In genomic region chr4:133379046-133379347, GRCm38 (mm10) we compare ENCODE assay signal across 8 mouse cellular contexts. TPM values are rescaled to one million over a fixed set of nuclear protein-coding genes. Genes with fewer than 3 reads are reported as not detected.
DNase-seq lines count a peak whose midpoint lies in the region; ATAC-seq and TF ChIP-seq lines count a peak whose summit lies in the region.

No protein-coding gene starts in this region.

- ATAC-seq in forebrain, postnatal 0 days, result no peak
- ATAC-seq in lung, embryonic 15.5 days (ENCODE audit: borderline replicate concordance, extremely low read depth, low FRiP score, low TSS enrichment), result peak; percentile 29; the same call in 1 of the 2 replicates
- peak; percentile 18; the same call in 1 of the 2 replicates for ATAC-seq in intestine, embryonic 16.5 days
- ATAC-seq in neural tube, embryonic 15.5 days (ENCODE audit: low FRiP score), result no peak

- no peak overlapping the region for H3K4me2 ChIP-seq in forebrain, postnatal 0 days (ENCODE audit: low read depth)
- no peak overlapping the region for H3K4me2 ChIP-seq in lung, embryonic 15.5 days
- peak overlapping the region; percentile 14; the same call in 1 of the 2 replicates for H3K4me2 ChIP-seq in intestine, embryonic 16.5 days (ENCODE audit: low read depth, low read length)
- no peak overlapping the region for H3K4me2 ChIP-seq in neural tube, embryonic 15.5 days

- no peaks in the 10 kb centered on the region for H3K27me3 ChIP-seq in forebrain, embryonic 10.5 days (ENCODE audit: poor library complexity, severe bottlenecking)
- no peaks in the 10 kb centered on the region for H3K27me3 ChIP-seq in forebrain, postnatal 0 days (ENCODE audit: insufficient read depth, low read length)
- no peaks in the 10 kb centered on the region for H3K27me3 ChIP-seq in lung, embryonic 15.5 days
- no peaks in the 10 kb centered on the region for H3K27me3 ChIP-seq in intestine, embryonic 16.5 days (replicated peaks; ENCODE audit: control insufficient read depth, insufficient read depth, low read length)
- no peaks in the 10 kb centered on the region for H3K27me3 ChIP-seq in neural tube, embryonic 15.5 days (replicated peaks)

- peaks cover 25% of the 10 kb centered on the region for H3K36me3 ChIP-seq in forebrain, embryonic 10.5 days (replicated peaks)
- H3K36me3 ChIP-seq in forebrain, postnatal 0 days (ENCODE audit: insufficient read depth), result no peaks in the 10 kb centered on the region
- no peaks in the 10 kb centered on the region for H3K36me3 ChIP-seq in lung, embryonic 15.5 days
- no peaks in the 10 kb centered on the region for H3K36me3 ChIP-seq in intestine, embryonic 16.5 days (ENCODE audit: control insufficient read depth, insufficient read depth, low read length)
- no peaks in the 10 kb centered on the region for H3K36me3 ChIP-seq in neural tube, embryonic 15.5 days

- no peak for DNase-seq in forebrain, embryonic 10.5 days (ENCODE audit: extremely low spot score, low spot score)
- no peak for DNase-seq in forebrain, postnatal 0 days
- no peak for DNase-seq in lung, adult 18-20 months
- DNase-seq in right cerebral cortex, adult 18-20 months, result no peak
- no peak for DNase-seq in left cerebral cortex, adult 8-10 months (ENCODE audit: low spot score in 2 of 2)

- H3K4me3 ChIP-seq in forebrain, embryonic 10.5 days, result no peak overlapping the region
- no peak overlapping the region for H3K4me3 ChIP-seq in forebrain, postnatal 0 days (ENCODE audit: low read depth, low read length)
- no peak overlapping the region for H3K4me3 ChIP-seq in lung, embryonic 15.5 days
- H3K4me3 ChIP-seq in intestine, embryonic 16.5 days (ENCODE audit: low read length), result no peak overlapping the region
- no peak overlapping the region for H3K4me3 ChIP-seq in neural tube, embryonic 15.5 days (replicated peaks)

- H3K27ac ChIP-seq in forebrain, embryonic 10.5 days, result peak overlapping the region; percentile 79
- H3K27ac ChIP-seq in forebrain, postnatal 0 days (ENCODE audit: low read depth, low read length), result no peak overlapping the region
- peak overlapping the region; percentile 38 for H3K27ac ChIP-seq in lung, embryonic 15.5 days
- H3K27ac ChIP-seq in intestine, embryonic 16.5 days (ENCODE audit: low read length), result peak overlapping the region; percentile 85
- peak overlapping the region; percentile 58 for H3K27ac ChIP-seq in neural tube, embryonic 15.5 days (replicated peaks)

- no peaks in the 10 kb centered on the region for H3K9me3 ChIP-seq in forebrain, embryonic 10.5 days
- no peaks in the 10 kb centered on the region for H3K9me3 ChIP-seq in forebrain, postnatal 0 days (ENCODE audit: low read length)
- no peaks in the 10 kb centered on the region for H3K9me3 ChIP-seq in lung, embryonic 15.5 days
- H3K9me3 ChIP-seq in intestine, embryonic 16.5 days (ENCODE audit: control insufficient read depth, low read length), result no peaks in the 10 kb centered on the region
- no peaks in the 10 kb centered on the region for H3K9me3 ChIP-seq in neural tube, embryonic 15.5 days (replicated peaks)

- no peak for TF ChIP-seq CTCF in forebrain, postnatal 0 days (IDR thresholded peaks at IDR 0.05; ENCODE audit: low read depth)

- no peak overlapping the region for H3K9ac ChIP-seq in forebrain, postnatal 0 days
- H3K9ac ChIP-seq in lung, embryonic 15.5 days, result no peak overlapping the region
- peak overlapping the region; percentile 48 for H3K9ac ChIP-seq in intestine, embryonic 16.5 days (ENCODE audit: low read depth, low read length)
- H3K9ac ChIP-seq in neural tube, embryonic 15.5 days (replicated peaks), result no peak overlapping the region

- WGBS in forebrain, embryonic 10.5 days, result 37% methylated on average over 5 of the region's 5 CpGs
- WGBS in forebrain, postnatal 0 days, result 38% methylated on average over 5 of the region's 5 CpGs
- WGBS in lung, embryonic 15.5 days, result 34% methylated on average over 5 of the region's 5 CpGs
- 31% methylated on average over 5 of the region's 5 CpGs for WGBS in intestine, embryonic 16.5 days
- WGBS in neural tube, embryonic 15.5 days, result 31% methylated on average over 5 of the region's 5 CpGs

- peaks cover 64% of the 10 kb centered on the region for H3K4me1 ChIP-seq in forebrain, embryonic 10.5 days
- H3K4me1 ChIP-seq in forebrain, postnatal 0 days (ENCODE audit: insufficient read depth), result 0 out of 2 replicates have a peak, but pooled peaks cover 10% of the 10 kb centered on the region
- peaks cover 49% of the 10 kb centered on the region for H3K4me1 ChIP-seq in lung, embryonic 15.5 days
- peaks cover 46% of the 10 kb centered on the region for H3K4me1 ChIP-seq in intestine, embryonic 16.5 days (ENCODE audit: control insufficient read depth, insufficient read depth, low read length)
- H3K4me1 ChIP-seq in neural tube, embryonic 15.5 days, result peaks cover 45% of the 10 kb centered on the region

RNA-seq across cellular contexts. Expression of gene Slc9a1, which starts 9.5 kb away (rescaled TPM):
- polyA plus RNA-seq in forebrain, embryonic 10.5 days (2016; fragmentation: Nextera tagmentation; extraction: Ambion mirVana), result 7.9 and 8.1 TPM in 2 replicates
- total RNA-seq in forebrain, postnatal 0 days (2014; rRNA removed), result 9.7 and 16.0 TPM in 2 replicates
- polyA plus RNA-seq in forebrain, postnatal 0 days (2015; fragmentation: Nextera tagmentation; extraction: Ambion mirVana), result 7.7 and 10.1 TPM in 2 replicates
- polyA plus RNA-seq in lung, embryonic 15.5 days (2015; fragmentation: Nextera tagmentation; extraction: Ambion mirVana), result 7.6 and 8.3 TPM in 2 replicates
- polyA plus RNA-seq in intestine, embryonic 16.5 days (2015; fragmentation: Nextera tagmentation; extraction: Ambion mirVana), result 9.1 and 9.2 TPM in 2 replicates
- 8.4 and 9.9 TPM in 2 replicates for polyA plus RNA-seq in neural tube, embryonic 15.5 days (2015; fragmentation: Nextera tagmentation; extraction: Ambion mirVana)
- total RNA-seq in left cerebral cortex, adult 8-10 months (2022), result 10 to 100 TPM; 52.8 to 59.1 (median 55.7) TPM

RNA-seq across cellular contexts. Expression of gene Wdtc1, which starts 25.7 kb away (rescaled TPM):
- polyA plus RNA-seq in forebrain, embryonic 10.5 days (2016; fragmentation: Nextera tagmentation; extraction: Ambion mirVana), result 16.8 and 17.0 TPM in 2 replicates
- total RNA-seq in forebrain, postnatal 0 days (2014; rRNA removed), result 35.5 and 43.9 TPM in 2 replicates
- polyA plus RNA-seq in forebrain, postnatal 0 days (2015; fragmentation: Nextera tagmentation; extraction: Ambion mirVana), result 13.0 and 16.3 TPM in 2 replicates
- polyA plus RNA-seq in lung, embryonic 15.5 days (2015; fragmentation: Nextera tagmentation; extraction: Ambion mirVana), result 10.8 and 11.2 TPM in 2 replicates
- 11.4 and 12.8 TPM in 2 replicates for polyA plus RNA-seq in intestine, embryonic 16.5 days (2015; fragmentation: Nextera tagmentation; extraction: Ambion mirVana)
- 19.3 and 19.6 TPM in 2 replicates for polyA plus RNA-seq in neural tube, embryonic 15.5 days (2015; fragmentation: Nextera tagmentation; extraction: Ambion mirVana)
- total RNA-seq in left cerebral cortex, adult 8-10 months (2022), result 10 to 100 TPM; 53.6 to 58.0 (median 54.3) TPM

Comparison
In these comparisons a context has a peak if more than half of its experiments do, and no peak if none do; other contexts are left out.
1. ATAC-seq: peak in lung, embryonic 15.5 days (single experiment) and intestine, embryonic 16.5 days (single experiment); none in forebrain, postnatal 0 days (single experiment) and neural tube, embryonic 15.5 days (single experiment).